Mouse (Mus musculus): ENCODE measurements around the gene Camta1. TPM values are rescaled to one million over a fixed set of nuclear protein-coding genes. Genes with fewer than 3 reads are reported as not detected.

Camta1 gene
- polyA plus RNA-seq, 3 experiments from 2014 or later = 39.6 to 58.9 (median 48.7) TPM

DNA sequence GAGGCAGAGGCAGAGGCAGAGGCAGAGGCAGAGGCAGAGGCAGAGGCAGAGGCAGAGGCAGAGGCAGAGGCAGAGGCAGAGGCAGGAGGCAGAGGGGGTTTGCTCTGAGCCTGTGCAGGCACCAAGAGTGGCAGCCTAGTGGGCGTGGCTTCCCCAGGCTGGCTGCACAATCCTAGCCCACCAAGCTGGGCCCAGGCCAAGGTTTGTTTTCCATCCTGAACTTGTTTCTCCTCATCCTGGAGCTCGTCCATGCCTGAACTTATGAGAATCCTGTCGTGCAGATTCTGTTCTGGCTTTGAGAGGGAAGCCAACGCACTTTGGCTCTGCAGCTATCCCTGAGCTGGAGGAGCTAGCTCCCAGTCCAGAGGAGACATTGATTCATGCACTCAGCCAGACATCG, 123.4 kb downstream of the Camta1 start:
- ATAC-seq = no peak

- no peak for ATAC-seq
Observed at GRCm38 (mm10) chr4:151732668-151733067, 129.0 kb downstream of the Camta1 start.

DNA sequence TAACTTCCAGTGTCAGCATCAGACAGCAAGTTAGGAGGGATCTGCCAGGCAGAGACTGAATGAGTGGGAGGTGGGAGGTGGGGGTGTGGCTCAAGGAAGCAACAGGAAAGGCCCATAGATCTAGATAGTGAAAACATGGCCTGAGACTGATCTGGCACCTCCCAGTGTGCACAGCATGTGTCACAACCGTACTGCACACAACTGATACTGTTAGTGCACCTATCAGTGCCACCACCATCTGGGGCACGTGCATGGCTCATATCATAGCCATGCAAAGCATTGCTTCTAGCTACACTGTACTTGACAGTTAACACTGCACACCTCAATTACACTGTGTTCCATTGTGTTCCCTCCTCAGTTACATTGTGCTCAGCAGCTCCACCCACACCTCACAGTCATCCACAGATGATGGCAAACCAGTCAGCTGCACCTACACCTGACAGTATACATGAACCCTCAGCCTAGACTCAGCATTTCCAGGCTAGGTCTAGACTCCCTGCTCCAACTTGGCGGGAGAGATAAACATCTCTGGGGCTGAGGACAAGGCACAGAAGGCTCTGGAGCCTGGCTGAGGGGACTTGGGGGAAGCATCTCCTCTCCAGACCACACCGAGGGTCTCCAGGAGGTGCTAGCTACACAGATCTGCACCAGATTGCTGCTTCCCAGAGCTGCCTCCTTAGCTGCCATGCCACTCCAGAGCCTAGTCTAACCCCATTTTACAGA, 131.5 kb downstream of the Camta1 start:
- ATAC-seq = no peak

- no peak for ATAC-seq
Observed at GRCm38 (mm10) chr4:151729116-151729515, 132.6 kb downstream of the Camta1 start.

GRCm38 (mm10) chr4:151728391-151729065, 133.1 kb downstream of the Camta1 start:
- no peak for ATAC-seq

DNA sequence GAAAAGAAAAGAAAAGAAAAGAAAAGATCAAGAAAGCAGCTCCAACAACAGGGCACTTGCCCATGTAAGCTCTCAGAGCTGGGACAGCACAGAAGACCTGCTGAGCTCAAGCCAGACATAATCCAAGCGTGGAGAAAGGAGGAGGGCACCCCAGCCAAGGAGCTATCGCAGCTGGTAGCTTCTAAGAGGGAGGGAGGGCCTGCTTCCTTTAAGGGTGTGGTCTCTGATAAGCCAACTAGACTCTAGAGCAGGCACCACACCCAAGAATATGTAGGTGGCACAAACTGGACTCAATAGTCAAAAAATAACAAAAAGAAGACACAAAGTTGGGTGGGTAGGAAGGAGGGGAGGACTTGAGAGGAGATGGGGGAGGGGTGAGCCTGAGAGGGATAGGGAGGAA, 135.3 kb downstream of the Camta1 start:
- ATAC-seq = no peak

DNA sequence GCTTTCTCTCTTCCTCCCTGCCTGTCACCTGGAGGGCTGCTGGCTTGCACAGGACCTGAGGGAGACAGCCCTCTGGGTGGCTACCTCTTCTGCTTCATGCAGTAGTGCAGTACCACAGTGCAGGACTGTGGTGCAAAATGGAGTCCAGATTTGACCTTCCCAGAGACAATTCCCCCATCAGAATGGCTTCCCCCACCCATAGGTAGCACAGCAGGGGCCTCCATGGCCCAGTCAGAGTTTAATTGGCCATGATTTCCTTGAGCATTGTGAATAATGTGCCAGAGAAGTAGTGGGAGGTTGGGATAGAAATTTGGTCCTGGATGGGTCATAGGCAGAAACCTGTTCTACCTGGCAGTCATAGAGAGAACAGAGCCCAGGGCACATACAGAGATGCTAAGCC, 136.8 kb downstream of the Camta1 start:
- no peak for ATAC-seq

DNA sequence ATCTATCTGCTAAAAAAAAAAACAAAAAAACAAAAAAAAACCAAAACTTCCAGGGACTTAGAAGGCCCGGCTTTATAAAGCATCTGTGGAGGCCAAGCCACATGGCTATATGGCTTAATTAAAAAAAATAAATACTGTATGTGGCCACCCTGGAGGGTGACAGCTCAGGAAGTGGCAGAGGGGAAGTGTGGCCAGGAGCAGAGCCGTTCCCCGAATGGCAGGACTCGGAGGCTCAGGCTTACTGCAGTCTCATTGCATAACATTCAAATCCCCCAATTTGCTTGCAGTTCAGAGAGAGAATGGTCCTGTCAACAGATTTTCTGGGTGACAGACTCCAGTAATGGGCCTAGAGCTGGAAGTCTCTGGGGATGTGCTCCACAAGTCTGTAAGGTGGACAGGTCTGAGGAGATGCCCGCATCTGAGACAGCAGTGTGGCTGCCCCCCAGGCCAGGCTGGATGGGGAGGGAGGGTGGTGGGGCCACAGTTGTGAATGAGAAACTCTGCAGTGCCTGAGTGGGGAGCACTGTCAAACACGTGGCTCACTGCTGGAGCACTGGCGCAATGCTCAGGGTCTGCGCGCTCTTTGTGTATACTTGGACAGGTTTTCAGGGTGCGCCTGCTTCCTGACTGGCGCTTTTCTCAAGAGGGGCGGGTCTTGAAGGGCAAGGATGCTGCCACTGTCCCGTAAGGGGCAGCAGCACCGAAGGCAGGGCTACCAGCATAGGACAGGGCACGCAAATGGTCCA, 140.8 kb downstream of the Camta1 start:
- no peak for ATAC-seq

DNA sequence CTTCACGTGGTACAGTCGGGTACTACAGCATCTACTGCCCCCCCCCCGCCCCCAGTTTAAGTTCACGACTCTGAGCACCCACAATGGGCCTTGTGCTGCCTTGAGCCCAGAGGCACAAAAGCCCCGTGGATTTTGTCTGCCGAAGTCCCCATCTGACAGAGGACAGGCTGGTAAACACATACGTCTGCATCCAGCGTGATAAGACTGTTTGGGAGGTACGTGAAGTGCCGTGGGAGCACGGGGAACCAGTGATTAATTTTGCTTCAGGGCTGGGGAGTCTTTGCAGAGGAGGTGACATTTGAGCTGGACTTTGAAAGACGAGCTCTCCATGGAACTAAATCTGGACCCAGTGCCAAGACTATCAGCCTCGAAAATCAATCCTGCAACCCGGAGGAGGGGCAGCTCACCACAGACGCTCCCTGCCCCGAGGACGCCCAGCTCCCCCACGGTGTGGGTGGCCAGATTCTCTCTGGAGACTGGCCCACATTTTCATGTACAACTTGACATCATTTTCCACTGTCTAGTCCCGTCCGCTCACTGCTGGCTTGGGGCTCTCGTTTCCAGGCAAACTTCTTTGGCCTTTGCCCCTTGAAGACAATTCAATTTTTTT, 142.7 kb downstream of the Camta1 start:
- ATAC-seq = no peak

DNA sequence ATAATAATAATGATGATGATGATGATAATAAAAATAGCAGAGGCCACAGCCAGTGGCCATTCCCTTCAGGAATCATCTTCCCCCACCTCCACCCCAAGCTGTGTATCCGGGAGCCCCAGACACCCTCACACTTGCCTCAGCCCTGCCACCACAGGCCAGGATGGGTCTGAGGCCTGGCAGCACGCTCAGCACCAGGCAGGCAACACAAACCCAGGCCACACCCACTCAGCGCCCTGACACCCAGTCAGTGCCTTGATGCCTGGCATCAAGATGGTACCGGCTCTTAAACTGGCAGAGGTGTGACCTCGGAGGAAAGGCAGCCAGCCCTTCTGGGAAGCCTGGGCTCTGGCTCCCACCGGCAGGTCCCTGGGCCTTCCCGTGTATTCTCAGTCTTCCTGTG, 143.8 kb downstream of the Camta1 start:
- ATAC-seq = no peak

- ATAC-seq = no peak
Observed at GRCm38 (mm10) chr4:151713714-151714113, 148.0 kb downstream of the Camta1 start.

- ATAC-seq = no peak
Observed at GRCm38 (mm10) chr4:151711406-151711805, 150.3 kb downstream of the Camta1 start.

DNA sequence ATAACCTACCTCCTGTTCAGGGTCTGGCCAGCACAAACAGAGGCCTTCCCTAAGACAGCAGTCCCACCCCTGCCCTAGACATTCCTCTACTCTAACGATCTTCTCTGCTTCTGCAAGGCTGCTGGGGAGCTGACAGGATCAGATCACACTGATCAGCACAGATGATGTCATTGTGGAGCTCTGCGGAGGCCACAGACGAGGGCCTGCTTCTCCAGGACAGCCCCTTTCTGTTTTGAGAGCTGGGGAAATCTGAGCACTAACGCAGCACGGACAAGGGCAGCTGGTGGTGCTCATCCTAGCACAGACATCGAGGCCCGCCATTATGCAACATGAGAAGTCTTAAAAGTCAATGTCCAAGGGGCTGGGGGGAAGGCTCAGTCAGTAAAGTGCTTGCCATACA, 151.2 kb downstream of the Camta1 start:
- ATAC-seq = no peak

DNA sequence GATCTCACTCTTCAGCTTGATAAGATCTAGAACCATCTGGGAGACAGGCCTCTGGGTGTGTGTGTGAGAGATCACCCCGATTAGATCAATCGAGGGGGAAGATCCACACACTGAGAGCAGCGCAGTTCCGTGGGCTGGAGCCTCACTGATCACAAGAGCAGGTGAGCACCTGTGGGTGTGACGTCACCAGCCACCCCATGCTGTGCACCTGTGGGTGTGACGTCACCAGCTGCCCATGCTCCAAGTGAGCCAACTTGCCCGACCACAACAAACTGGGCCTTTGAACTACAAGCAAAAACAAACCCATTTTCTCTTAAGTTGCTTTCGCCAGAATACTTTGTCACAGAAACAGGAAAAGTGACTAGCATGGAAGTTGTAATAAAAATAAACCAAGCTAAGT, 152.4 kb downstream of the Camta1 start:
- ATAC-seq = no peak

DNA sequence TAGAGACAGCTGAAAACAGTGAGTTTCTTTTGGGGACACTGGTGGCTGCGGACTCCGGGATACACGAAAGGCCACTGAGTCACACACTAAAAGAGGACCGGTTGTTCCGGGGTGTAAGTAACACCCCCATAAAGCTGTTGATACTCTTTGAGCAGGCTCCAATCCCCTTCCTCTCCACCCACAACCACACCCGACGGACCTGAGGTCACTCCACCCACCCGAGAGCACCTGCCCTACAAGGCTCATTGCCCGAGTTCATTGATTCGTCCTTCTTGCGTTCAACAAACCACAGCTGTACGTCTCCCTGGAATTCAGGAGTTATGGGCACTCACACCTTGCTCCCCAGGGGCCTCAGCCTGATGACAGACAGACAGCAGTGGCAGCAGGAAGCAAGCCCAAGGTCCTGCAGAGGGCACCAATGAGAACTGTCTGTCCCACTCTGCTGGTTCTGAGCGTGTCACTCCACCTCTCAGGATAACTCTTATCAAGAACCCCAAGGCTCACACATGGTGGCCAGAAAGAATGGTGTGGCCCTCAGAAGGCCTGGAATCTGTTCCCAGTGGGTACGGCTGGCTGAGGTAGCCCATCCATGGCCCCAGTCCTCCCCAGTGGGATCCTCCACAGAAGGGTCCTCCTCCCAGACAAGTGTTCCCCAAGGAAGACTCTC, 158.5 kb downstream of the Camta1 start:
- no peak for ATAC-seq

- no peak for ATAC-seq
Observed at GRCm38 (mm10) chr4:151702463-151702862, 159.2 kb downstream of the Camta1 start.

DNA sequence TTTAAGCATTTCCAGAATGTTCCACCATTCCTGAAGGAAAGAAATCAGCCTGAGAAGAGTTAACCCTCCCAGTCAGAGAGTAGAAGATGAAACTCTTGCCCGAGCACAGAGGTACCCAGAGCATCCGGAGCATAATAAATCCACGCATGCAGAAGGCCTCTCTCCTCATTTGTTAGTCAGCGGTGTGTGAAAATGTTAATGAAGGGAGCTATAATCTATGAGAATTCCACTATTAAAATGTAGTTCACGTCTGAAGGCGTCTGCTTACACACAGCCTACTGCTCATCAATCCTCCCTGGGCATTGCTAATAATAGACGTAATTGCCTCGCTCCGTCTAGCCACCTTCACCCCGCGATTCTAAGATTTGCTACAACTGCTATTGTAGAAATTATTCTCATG, 165.7 kb downstream of the Camta1 start:
- ATAC-seq = no peak

GRCm38 (mm10) chr4:151694531-151694930, 167.1 kb downstream of the Camta1 start:
- no peak for ATAC-seq

GRCm38 (mm10) chr4:151694047-151694446, 167.6 kb downstream of the Camta1 start:
- no peak for ATAC-seq

DNA sequence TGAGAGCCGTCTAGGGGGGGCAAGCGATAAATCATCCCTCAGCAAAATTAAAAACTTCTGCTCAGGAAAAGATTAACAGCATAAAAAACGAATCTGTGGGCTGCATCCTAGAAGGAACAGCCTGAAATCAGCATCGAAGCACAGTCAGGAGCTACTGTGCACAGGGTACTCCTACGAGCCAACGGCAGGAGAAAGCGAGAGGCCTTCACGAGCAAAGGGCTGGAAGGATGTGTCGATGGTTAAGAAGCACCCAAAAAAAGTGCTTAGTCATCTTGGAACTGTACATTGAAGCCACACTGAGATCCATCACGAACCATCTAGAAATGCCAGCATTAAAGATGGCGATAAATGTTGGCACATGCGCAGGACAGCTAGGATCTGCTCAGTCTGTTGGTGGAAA, 171.6 kb downstream of the Camta1 start:
- no peak for ATAC-seq

GRCm38 (mm10) chr4:151688206-151688605, 173.5 kb downstream of the Camta1 start:
- no peak for ATAC-seq

DNA sequence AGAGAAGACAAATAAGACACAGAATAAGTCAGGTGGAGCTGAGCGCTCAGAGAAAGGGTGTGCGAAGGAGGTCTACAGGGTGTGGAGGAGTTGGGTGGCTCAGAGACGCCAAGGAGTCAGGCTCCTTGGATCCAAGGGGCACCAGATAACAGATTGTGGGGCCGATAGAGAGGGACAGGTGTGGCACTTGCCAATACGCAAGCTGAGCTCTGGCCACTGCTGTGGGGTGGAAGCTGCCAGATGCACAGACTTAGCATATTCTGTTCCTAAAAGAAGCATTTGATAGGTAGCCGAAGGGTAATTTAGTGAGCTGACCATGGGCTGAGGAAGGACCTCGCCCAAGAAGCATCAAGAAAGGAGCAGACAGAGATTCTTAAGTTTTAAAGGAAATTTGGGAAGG, 177.1 kb downstream of the Camta1 start:
- no peak for ATAC-seq

Data from inflammation-experienced regulatory T-cells, adult 6 months (primary cell).